Mouse (Mus musculus): Measurements from ENCODE around the gene Atp8b5.

Atp8b5 gene

DNA sequence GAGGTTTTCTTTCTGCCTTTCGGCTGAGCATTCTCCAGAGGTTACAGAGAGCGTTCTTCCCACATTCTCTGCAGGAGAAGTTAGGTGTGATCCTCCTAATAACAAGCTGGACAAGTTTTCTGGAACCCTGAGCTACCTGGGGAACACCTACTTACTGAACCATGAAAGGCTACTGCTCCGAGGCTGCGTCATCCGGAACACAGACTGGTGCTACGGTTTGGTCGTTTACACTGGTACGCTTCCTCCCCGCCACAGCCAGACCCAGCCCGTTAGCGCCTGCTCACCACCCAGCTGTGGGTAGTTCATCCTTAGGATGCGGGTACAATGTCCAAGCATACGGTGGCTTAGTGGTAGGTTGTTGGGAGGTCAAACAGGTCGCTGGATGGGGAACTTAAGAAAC is 55.4 kb downstream of the Atp8b5 start:
- DNase-seq (ENCODE audit: low spot score in 2 of 2): no peak

DNA sequence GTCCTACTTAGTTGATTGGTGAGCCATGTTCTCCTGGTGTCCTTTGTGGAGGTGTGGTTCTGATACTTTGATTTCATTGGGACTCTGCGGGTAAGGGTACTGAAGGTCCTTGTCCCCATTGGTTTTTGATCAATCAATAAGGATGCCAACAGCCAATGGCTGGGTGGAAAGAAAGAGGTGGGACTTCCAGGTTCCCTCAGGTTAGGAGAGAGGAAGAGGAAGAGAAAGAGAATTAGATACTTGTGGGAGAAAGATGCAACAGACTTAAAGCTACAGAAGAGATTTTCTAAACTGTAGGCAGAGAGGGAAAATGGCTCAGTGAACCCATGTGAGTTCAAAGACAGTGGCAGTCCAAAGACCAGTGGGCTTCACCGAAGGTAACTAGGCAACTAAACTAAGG is 60.2 kb downstream of the Atp8b5 start:
- no peak for DNase-seq (ENCODE audit: low spot score in 2 of 2)

DNA sequence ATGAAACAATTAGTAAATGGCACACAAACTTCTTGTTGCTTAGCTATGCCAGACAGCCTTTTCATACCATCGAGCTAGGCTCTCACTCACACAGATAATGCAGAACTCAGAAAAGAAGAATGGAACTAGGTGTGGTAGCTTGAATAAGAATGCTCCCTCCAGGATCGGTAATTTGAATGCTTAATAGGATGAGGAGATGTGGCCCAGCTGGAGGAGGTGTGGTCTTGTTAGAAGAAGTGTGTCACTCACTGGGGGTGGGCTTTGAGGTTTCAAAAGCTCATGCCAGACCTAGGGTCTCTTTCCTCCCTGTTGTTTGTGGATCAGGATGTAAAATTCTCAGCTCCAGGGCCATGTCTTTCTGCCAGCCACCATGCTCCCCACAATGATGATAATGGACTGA is 67.8 kb downstream of the Atp8b5 start:
- no peak for DNase-seq (ENCODE audit: low spot score in 2 of 2)

DNA sequence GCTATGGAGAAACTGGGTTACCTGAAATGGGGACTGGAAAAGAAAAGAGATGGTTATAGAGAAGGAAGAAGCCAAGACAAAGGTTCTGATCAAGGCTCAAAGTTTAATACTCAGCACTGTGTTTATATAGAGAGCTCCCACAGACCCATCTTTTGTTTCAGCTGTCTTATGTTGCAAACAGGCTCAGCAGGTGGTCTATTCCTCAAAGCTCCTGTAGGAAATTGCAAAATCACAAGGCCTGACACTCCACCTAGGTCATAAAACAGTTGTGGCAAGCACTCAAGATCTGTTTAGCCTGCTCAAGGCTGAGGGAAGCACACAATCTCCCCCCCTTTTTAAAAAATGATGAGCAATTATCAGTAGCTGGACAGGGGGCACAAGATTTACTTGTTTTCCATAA is 69.2 kb downstream of the Atp8b5 start:
- no peak for DNase-seq (ENCODE audit: low spot score in 2 of 2)

DNA sequence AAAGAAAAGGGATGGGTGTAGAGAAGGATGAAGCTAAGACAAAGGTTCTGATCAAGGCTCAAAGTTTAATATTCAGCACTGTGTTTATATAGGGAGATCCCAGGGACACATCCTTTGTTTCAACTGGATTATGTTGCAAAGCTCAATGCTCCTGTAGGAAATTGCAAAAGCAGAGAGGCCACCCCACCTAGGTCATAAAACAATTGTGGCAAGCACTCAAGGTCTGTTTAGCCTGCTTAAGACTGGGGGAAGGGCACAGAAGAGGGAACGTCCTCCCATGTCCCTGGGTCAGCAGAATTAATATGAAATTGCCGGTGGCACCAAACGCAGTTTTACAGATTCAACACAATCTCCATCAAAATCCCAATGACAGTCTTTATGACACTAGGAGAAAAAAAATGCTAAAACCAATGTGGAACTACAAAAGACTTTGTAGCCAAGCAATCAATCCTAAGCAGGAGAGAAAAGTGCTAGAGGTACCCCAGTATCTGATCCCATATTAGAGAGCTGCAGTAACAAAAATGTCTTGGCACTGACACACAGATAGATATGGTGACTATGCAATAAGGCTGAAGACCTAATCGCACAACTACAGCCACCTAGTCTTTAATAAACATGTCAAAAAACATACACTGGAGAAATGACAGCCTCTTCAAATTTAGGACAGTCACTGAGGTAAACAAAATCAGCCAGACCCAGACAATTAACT is 73.3 kb downstream of the Atp8b5 start:
- DNase-seq (ENCODE audit: low spot score in 2 of 2): no peak

DNA sequence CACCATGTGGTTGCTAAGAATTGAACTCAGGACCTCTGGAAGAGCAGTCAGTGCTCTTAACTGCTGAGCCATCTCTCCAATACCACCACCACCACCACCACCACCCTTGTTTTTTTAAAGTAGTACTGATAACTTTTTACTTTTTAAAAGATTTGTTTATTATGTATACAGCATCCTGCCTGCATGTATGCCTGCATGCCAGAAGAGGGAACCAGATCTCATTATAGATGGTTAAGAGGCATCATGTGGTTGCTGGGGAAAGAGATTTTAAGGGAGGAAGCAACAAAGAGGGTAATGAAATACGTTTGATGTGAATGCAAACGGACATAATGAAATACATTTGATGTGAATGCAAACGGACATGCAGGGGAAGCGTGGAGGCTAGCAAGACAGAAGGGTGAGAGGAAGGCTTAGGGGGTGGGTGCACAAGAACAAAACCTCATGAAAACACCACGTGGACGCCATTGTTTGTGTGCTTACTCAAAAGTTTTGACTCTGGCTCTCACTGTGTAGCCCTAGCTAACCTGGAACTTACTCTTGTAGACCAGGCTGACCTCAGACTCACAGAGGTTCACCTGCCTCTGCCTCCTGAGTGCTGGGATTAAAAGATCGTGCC is 74.4 kb downstream of the Atp8b5 start:
- no peak for DNase-seq (ENCODE audit: low spot score in 2 of 2)

DNA sequence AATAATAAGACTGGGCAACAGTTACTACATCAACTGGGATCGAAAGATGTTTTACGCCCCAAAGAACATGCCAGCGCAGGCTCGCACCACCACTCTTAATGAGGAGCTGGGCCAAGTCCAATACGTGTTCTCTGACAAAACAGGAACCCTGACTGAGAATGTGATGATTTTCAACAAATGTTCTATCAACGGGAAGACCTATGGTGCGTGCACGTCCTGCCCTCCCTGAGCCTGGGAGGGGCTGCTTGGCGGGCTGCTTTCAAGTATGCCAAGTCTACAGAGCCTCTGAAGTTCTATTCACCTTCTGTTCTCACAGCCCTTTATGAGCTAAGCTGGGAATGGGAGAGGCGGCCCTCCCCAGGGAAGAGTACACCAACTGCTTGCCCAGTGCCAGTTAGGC is 75.5 kb downstream of the Atp8b5 start:
- no peak for DNase-seq (ENCODE audit: low spot score in 2 of 2)

DNA sequence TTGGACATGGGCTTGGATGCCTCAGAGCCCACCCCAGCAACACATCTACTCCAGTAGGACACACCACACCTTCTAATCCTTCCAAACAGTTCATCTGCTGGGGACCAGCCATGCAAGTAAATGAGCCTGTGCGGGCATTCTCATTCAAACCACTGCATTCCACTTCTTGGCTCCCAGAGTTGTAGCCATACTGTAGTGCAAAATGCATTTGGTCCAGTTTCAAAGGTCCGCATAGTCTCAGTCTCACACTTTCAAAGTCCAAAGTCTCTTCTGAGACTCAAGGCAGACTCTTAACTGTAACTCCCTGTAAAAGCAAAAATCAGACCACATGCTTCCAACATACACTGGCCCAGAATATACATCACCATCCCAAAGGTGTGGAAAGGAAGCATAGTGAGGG is 78.0 kb downstream of the Atp8b5 start:
- no peak for DNase-seq (ENCODE audit: low spot score in 2 of 2)

DNA sequence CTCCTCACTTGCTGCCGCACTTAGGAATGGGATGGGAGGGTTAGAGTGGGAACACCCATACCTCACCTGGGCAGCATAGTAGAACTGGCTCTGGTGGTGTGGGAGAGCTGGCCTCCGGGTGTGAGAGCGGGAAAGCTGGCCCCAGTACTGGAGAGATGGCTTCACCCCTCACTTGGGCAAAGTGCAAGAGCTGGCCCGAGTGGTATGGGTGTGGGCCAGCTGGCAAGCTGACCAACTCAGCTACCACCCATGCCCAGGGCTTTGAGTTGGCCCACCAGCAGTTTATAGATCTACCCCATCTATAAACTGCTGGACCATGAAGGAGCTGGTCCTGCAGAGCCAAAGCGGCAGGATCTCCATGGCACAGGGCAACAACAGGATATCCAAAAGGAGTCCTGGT is 82.2 kb downstream of the Atp8b5 start:
- no peak for DNase-seq (ENCODE audit: low spot score in 2 of 2)

DNA sequence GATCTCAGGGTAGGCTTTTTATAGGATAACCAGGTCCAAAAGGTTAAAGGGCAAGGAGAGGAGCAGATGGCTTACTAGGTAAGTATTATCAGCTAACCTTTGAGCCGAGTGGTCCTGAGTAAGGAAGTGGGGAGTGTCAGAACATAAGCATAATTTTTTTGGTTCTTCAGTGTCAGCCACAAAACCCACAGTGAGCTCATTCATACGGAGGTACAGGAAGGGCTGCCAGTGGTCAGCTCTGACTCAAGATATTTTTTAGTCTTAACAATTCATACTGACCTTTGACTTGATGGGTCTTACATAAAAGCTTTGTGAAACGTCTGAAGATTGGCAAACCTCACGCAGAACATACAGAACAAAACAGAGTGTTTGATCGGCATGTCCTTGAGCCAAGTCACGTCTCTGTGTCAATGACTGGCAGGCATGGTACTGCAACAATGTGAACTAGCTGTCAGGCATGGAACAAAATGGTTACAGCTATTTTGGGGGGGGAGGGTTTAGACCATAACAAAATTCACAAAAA is 83.1 kb downstream of the Atp8b5 start:
- DNase-seq (ENCODE audit: low spot score in 2 of 2): peak; percentile 24 to 59

DNA sequence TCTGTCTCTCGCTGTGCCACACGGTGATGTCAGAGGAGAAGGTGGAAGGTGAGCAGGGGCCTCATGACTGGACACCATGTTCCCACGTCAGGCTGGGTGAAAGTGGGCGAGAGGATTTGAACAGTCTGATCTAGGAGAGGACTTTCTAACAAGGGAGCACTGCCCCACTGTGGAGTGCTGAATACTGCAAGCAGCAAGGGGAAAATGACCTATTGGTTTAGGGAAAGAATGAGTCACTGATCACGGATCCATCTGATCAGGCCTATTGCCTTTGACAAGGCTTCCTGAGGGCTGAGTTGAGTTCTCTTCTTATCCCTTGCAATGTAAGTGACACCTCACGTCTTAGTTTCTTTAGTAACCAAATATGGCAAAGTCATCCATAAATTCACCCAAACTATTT is 86.7 kb downstream of the Atp8b5 start:
- DNase-seq (ENCODE audit: low spot score in 2 of 2): no peak

DNA sequence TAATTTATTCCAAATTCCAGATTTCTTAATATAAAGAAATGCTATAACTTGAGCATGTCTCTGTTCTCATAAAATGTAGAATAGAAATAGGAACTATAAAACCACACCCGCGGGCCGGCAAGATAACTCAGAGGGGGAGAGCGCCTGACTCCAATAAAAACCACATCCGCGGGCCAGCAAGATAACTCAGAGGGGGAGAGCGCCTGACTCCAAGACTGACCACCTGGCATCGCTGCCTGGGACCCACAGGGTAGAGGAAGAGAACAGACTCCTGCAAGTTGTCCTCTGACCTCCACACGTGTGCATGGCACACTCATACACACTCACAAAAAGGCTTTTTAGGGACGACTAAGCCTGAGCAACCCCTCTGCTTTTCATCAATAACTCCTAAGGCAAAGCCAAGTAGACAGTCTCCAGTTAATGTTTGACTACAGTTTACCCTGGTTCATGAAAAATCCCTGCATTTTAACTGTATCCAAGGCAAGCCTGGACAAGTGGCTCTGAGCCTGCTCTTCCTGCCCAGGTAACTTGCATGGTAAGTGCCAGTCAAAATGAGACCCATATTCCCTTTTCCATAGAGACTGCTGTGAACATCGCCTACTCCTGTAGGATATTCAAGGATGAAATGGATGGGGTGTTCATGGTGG is 98.1 kb downstream of the Atp8b5 start:
- no peak for DNase-seq (ENCODE audit: low spot score in 2 of 2)

DNA sequence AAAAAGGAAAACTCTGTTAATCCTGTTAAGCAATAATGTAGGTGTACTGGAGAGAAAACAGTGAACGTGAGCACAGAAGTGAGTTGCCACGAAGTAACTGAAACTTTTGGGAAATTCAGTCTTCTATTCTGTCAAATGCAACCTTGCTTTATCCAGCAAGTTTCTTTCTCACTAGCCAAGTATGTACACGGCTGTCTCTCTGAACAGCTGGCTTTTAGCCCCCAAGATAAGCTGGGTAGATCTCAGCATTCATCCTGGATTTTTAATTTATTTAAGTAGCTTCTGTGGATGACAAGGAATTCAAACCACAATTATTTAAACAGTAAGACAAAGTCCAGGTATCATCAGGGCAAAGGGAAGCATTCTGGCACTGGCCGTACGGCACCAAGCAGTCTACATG is 100.3 kb downstream of the Atp8b5 start:
- no peak for DNase-seq (ENCODE audit: low spot score in 2 of 2)

DNA sequence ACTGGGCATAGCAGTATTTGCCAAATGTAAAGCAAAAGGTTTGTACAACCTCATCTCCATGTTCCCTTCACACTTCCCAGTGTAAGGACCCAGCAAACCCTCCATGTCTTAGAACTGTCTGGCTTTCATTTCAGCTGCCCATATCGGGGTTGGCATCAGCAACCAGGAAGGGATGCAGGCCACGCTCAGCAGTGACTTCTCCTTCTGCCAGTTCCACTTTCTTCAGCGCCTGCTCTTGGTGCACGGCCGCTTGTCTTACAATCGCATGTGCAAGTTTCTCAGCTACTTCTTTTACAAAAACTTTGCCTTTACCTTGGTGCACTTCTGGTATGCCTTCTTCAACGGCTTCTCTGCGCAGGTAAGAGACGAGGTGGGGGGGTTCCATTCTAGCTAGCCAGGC is 100.8 kb downstream of the Atp8b5 start:
- no peak for DNase-seq (ENCODE audit: low spot score in 2 of 2)

DNA sequence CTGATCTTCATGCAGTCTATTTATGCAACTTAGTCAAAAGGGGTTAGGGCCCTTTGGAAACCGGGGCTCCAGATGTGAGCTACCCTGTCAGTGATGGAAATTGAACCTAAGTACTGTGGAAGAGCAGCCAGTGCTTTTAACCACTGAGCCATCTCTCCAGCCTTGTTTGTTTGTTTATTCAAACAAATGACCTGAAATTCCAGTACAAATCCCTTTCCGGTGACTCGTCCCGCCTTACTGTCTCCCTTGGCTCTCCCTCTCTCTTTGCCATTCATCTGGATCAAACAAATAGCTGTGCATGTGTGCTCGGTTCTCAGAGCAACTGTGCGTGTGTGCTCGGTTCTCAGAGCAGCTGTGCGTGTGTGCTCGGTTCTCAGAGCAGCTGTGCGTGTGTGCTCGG is 104.4 kb downstream of the Atp8b5 start:
- no peak for DNase-seq (ENCODE audit: low spot score in 2 of 2)

DNA sequence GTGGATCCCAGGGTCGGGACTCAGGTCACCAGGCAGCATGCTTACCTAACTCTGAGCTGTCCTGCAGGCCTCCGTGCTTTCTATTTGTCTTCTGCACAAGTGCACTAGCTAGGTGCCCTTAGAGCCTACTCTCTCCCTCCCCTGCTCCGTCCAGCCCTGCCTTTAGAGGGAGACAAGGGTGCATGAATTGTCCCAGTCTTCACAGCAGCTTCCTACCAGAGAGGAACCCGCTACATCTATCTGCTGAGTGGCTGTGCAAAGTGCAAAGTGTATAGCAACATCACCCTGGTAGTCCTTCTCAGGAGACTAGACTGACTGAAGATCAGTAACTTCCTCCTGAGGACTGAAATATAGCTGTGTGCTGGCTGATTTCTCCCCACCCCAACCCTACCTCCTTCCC is 105.2 kb downstream of the Atp8b5 start:
- DNase-seq (ENCODE audit: low spot score in 2 of 2): no peak

DNA sequence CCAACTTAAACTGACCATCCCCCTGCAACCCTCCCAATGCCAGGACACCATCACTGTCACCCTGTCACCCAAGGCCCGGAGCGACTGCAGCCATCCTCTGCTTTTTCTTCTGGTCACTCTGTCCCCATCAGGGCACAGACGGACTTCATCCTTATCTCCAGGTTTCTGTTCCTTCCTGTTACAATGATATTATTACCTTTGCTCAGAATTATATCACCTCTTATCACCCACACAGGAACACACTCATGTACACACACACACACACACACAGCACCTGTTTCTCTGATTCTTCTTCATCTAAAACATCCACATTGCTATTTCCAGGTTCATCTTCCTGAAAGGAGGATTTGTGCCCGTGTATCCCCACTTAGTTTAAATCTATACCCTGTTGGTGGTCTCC is 107.3 kb downstream of the Atp8b5 start:
- DNase-seq (ENCODE audit: low spot score in 2 of 2): no peak

DNA sequence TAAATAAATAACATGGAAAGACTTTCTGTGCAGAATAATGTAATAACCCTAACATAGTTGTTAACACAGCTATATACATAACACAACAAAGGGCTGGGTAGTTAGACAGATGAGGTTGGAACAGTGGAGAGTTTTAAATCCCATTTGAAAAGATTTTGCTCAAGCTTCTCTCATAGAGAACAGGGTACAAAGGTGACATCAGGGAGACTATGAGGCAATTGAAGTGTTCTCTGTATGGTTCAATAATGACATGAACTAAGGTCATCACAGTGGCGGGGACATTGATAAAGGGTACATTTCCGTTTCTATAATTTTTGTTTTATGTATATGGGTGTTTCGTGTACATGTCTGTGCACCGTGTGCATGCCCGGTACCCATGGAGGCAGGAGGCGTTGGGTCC is 112.6 kb downstream of the Atp8b5 start:
- no peak for DNase-seq (ENCODE audit: low spot score in 2 of 2)

DNA sequence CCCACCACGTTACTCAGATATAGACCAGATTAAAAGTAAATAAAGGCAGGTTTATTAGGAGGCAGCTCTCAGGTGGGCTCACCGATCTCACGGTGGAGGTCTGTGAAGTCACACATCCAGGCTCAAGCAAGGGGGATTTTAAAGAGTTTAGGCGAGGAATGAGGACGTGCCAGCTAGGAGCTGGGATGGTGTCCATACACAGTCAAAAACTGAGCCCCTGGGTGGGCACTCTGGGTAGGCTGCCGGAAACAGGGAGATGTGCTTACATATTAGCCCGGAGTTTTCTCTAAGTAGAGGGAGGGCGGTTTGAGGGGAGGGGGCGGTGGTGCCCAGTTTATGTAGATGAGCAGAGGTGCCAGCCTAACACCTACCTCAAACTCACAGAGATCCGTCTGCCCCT is 114.0 kb downstream of the Atp8b5 start:
- no peak for DNase-seq (ENCODE audit: low spot score in 2 of 2)

DNA sequence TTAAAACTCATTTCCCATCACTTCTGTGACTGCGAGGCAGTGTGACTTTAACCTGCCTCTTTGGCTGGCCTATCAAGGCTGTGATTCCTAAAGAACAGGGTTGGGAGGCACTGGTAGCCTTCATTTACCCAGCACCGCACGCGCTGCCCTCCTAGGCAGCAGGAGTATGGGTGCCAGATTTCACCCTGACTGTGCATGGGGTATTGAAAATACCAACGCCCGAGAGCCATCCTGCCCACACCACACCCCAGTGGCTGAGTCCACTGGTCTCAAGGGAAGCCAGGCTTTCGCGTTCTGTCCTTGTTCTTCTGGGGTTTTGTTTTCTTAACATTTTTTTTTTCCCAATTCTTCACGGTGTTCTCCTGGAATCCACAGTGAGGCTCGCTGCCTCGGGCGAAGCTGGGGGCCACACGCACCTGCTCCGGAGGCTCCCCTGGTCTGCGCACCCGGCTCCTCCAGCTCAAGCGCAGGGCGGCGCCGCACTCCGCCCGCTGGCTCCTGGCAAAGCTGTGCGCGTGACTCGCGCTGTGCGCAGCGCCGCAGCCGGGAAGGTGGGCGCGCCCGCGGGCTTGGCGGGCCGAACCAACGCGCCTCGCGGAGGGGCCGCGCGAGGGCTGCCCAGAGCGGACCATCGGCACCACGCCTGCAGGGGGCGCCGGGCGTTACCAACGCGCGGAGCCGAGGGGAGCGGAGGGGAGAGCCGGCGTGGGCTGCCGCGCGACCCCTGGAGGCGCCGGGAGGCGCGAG is 114.6 kb downstream of the Atp8b5 start, which contains the start of gene Rusc2:
Gene Rusc2 (plus strand): TSS at position 572 of the 747 bp plus-strand sequence.
- DNase-seq (ENCODE audit: low spot score in 2 of 2): peak in 1 of 2 experiments; percentile 8

DNA sequence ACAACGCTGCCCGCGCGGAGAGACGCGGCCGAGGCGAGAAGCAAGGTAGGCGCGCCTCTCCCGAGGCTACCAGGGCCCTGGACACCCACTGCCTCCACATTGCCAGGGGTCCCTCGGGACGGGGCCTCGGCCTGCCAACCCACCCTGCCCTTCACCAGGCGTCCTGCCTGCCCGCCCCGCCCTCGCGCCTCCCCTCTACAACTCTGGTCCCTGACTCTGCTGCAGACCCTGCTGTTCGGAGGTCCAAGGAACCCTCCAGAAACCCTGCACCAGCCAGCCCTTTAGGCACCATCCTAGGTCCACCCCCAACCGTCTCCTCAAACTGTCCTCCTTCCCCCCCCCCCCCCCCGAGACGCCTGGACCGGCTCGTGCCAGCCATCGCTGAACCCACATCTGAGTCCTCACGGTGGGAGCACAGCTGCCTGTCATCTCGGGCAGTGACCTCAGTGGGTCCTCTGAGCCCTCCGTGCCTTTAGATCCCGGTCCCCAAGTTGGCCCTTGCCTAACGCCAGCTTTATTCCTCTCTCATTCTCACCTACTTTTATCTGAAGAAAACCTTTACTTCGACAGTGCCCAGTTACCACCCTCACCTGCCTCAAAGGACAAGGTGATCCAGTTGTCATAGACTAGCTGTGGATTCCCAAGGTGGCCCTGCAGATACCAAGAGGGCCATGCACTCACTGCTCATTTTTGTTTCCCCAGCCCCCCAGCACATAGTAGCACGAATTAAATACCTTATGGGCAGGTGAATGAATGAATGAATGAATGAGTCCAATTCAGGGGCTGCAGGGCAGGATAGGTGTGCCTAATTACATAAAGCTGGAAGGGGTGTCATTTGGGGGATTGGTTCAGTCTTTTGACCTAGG is 115.4 kb downstream of the Atp8b5 start:
- no peak for DNase-seq (ENCODE audit: low spot score in 2 of 2)

Measured in natural killer cell, adult 2 months (primary cell).